Mouse (Mus musculus): ENCODE measurements around the gene Glp1r.

DNA sequence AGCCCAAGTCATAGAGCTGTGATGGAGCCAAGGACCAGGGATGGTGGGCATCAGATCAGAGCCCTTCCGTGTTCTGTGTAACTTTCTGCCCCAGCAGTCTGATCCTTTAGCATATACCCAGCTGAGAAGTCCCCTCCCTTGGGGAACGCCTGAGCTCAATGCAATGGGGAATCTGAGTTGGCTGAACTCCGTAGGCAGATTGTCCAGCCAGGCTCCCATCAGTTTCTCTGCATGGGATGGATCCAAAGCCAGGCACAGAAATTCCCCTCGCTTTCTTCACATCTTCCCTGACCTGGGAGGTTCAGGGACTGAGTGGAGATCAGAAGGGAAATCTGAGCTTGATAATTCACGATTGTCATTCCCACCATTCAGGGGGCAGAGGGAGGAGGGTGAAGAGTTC lies 33.7 kb downstream of the Glp1r start:
- TF ChIP-seq CTCF (IDR thresholded peaks at IDR 0.05; ENCODE audit: control insufficient read depth, insufficient read depth, insufficient replicate concordance, low read depth, low read length), result no peak
- no peak for TF ChIP-seq POLR2A (IDR thresholded peaks at IDR 0.05; ENCODE audit: control insufficient read depth, low read depth, low read length)

Measured in testis, adult 2 months (tissue).